Mouse (Mus musculus) spleen, adult 2 months (tissue): ENCODE data around the gene P2ry14.

ENCODE experiments used
- CTCF ChIP-seq: fragments of 200-500 bp; IDR thresholded peaks from 2 replicates; pipeline ENCODE4 v1.5.1; 2011; ENCODE audit warnings: mild to moderate bottlenecking, inconsistent platforms; ENCODE audit not compliant: insufficient read depth, insufficient read length, insufficient replicate concordance; ENCODE audit errors: extremely low read depth
- POLR2A ChIP-seq: fragments of 200-500 bp; IDR thresholded peaks from 2 replicates; pipeline ENCODE4 v1.6.1; 2011; ENCODE audit warnings: low read depth, low read length, inconsistent platforms

DNA sequence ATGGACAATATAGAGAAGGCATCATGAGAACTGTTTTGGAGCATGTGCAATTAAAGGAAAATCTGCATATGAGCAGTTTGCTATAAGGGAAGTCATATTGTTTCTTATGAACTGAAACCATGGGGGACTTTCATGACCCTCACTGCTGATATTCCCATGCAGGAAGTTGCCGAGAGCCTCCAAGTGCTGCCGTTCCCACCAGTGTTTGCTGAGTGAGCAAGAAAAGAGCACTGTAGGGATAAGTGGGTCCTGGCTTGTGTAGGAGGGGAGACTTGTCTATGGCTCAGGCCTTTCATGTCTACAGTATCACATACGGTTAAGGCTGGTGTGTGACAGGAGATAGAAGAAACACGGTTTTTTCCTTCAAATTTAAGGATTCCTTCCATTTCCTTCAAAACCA is 32.2 kb upstream of the P2ry14 start:
- TF ChIP-seq POLR2A: no peak
- no peak for TF ChIP-seq CTCF
